Mouse (Mus musculus) heart, embryonic 11.5 days (tissue): ENCODE data around the gene Hist1h4k. TPM values are rescaled to one million over a fixed set of nuclear protein-coding genes. Genes with fewer than 3 reads are reported as not detected.
"Not testable (repeated sequence)": the region's sequence is repeated elsewhere in the genome, so short reads cannot be mapped to it uniquely, and the experiment has no call there.

Experiments
- ATAC-seq: fragments of 200-750 bp; cut with Nextera tagmentation; replicated peaks from 2 replicates; pipeline ENCODE4 v1.8.0; 2017; ENCODE audit warnings: moderate library complexity; ENCODE audit not compliant: insufficient number of reproducible peaks, low FRiP score, low TSS enrichment
- H3K27ac ChIP-seq: fragments of 300-500 bp; sonication (generic); 2 replicates; pipeline ENCODE4 v1.5.1; 2014; ENCODE audit warnings: mild to moderate bottlenecking, low read depth, low read length
- H3K27me3 ChIP-seq: fragments of 300-500 bp; sonication (generic); 2 replicates; pipeline ENCODE4 v1.6.1; 2014; ENCODE audit warnings: mild to moderate bottlenecking, low read length, mixed read lengths; ENCODE audit not compliant: control insufficient read depth, insufficient read depth
- H3K36me3 ChIP-seq: fragments of 300-500 bp; sonication (generic); 2 replicates; pipeline ENCODE4 v1.6.1; 2014; ENCODE audit warnings: mild to moderate bottlenecking, low read length, moderate library complexity, mixed read lengths; ENCODE audit not compliant: control insufficient read depth, insufficient read depth
- H3K4me1 ChIP-seq: fragments of 300-500 bp; sonication (generic); 2 replicates; pipeline ENCODE4 v1.6.1; 2014; ENCODE audit warnings: low read length; ENCODE audit not compliant: control insufficient read depth, insufficient read depth
- H3K4me2 ChIP-seq: fragments of 300-500 bp; sonication (generic); 2 replicates; pipeline ENCODE4 v1.6.1; 2014; ENCODE audit warnings: mild to moderate bottlenecking, moderate library complexity
- H3K4me3 ChIP-seq: fragments of 300-500 bp; sonication (generic); 2 replicates; pipeline ENCODE4 v1.5.1; 2014; ENCODE audit warnings: low read depth, low read length
- H3K9ac ChIP-seq: fragments of 300-500 bp; sonication (generic); 2 replicates; pipeline ENCODE4 v1.6.1; 2014; ENCODE audit warnings: mild to moderate bottlenecking, low read depth, low read length, moderate library complexity
- H3K9me3 ChIP-seq: fragments of 300-500 bp; sonication (generic); replicated peaks from 2 replicates; pipeline ENCODE4 v1.6.1; 2016; ENCODE audit warnings: low read length; ENCODE audit not compliant: control insufficient read depth
- WGBS: fragments of 180-500 bp; shearing (Covaris S2); extraction: QIAGEN DNeasy Blood & Tissue Kit; methylation state at CpG from one replicate; pipeline ENCODE4 v1.1.7; 2014; ENCODE audit not compliant: insufficient replicate concordance; 5-methylcytosine and 5-hydroxymethylcytosine counted together
- polyA plus RNA-seq: library from polyadenylated mRNA; unstranded; fragments of >200 nt; fragmentation: Nextera tagmentation; extraction: Ambion mirVana; gene quantifications from 2 replicates; pipeline ENCODE4 v1.2.1, GENCODE M21; 2014

The Hist1h4k gene
- polyA plus RNA-seq, result 3.0 TPM in 1 of 2 replicates, not detected in the other

DNA sequence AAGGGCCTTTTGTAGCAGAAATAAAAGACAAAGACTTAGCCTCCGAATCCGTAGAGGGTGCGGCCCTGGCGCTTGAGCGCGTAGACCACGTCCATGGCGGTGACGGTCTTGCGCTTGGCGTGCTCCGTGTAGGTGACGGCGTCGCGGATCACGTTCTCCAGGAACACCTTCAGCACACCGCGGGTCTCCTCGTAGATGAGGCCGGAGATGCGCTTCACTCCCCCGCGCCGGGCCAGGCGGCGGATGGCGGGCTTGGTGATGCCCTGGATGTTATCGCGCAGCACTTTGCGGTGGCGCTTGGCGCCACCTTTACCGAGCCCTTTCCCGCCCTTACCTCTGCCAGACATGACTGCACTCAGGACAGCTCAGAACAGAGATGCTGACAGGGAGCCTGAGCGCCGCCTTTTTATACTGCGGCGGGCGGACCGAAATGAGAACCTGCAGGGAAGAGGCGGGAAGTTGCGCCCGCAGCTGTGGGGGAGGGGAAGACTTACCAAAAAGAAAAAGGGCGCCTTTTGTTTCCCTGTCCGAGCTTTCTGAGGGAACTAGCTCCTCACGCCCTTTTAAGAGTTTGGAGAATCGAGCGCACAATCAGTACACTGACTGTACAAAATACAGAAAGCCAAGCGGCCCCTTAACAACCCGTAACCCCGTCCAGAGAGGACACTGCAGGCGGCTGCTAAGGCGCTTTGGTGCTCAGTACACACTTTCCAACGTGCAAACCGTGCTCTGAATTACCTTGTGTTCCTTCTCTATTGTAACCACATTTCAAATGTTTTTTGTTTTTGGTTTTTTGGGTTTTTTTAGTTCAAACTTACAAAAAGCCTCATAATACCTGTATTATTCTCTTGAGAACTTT is at the start of gene Hist1h4k:
Hist1h4k (minus strand) TSS at position 347 of the 859 bp plus-strand sequence.
- not testable (repeated sequence) for H3K9me3 ChIP-seq, H3K36me3 ChIP-seq, H3K27me3 ChIP-seq
- peak within 1 kb of the TSS; percentile 91 for H3K27ac ChIP-seq
- H3K4me1 ChIP-seq, result peaks cover 13% of the 10 kb centered on the region
- peak within 1 kb of the TSS; percentile 57 for H3K4me3 ChIP-seq
- ATAC-seq, result peak; percentile 85
- peak within 1 kb of the TSS; percentile 79 for H3K4me2 ChIP-seq
- under 1% methylated on average over 45 of the region's 56 CpGs for WGBS
- peak within 1 kb of the TSS; percentile 72 for H3K9ac ChIP-seq

DNA sequence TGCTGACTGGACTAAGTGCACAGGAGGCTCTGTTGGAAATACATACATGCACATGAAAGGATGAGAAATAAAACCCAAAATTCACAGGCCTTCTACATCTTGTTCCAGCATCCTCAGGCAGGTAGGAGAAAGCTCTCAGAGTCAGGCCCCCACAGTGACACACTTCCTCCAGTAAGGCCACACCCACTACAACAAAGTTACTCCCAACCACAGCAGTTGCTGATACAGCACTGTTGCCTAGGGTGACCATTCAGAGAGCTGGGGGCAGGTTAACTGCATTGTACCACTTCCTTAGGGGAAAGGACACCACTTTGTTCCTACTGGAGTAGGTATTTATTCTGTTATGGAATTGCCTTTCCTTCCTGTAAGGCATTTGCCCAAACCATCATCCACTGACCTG is 46.9 kb upstream of the Hist1h4k start:
- not testable (repeated sequence) for H3K9me3 ChIP-seq, H3K27me3 ChIP-seq, H3K4me3 ChIP-seq, ATAC-seq, H3K4me2 ChIP-seq, H3K27ac ChIP-seq, H3K36me3 ChIP-seq, H3K4me1 ChIP-seq, H3K9ac ChIP-seq

DNA sequence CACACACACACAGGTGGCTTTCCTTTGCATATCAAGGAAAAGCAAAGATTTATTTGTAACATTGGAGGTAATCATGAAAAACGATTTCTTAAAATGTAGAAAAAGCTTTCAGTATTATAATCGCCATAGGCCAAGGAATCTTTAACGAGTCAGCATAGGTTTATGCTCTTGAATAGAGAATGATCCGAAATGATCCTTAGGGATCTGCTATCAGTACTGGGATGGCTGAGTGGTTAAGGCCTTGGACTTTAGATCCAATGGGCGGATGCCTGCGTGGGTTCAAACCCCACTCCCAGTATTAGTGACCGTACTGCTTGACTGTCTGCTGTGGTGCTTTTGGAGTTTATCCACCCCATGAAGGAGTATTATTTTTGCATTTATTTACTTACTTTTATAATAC is 45.3 kb upstream of the Hist1h4k start:
- Histone ChIP-seq H3K4me1 (peaks cover 3% of the 10 kb centered on the region; the same call in 1 of the 2 replicates), H3K9ac (no peak overlapping the region), H3K4me2 (no peak overlapping the region), H3K27ac (no peak overlapping the region), H3K27me3 (no peaks in the 10 kb centered on the region), H3K9me3 (no peaks in the 10 kb centered on the region), H3K36me3 (no peaks in the 10 kb centered on the region), H3K4me3 (no peak overlapping the region)
- 88% methylated on average over 7 of the region's 7 CpGs for WGBS
- no peak for ATAC-seq

DNA sequence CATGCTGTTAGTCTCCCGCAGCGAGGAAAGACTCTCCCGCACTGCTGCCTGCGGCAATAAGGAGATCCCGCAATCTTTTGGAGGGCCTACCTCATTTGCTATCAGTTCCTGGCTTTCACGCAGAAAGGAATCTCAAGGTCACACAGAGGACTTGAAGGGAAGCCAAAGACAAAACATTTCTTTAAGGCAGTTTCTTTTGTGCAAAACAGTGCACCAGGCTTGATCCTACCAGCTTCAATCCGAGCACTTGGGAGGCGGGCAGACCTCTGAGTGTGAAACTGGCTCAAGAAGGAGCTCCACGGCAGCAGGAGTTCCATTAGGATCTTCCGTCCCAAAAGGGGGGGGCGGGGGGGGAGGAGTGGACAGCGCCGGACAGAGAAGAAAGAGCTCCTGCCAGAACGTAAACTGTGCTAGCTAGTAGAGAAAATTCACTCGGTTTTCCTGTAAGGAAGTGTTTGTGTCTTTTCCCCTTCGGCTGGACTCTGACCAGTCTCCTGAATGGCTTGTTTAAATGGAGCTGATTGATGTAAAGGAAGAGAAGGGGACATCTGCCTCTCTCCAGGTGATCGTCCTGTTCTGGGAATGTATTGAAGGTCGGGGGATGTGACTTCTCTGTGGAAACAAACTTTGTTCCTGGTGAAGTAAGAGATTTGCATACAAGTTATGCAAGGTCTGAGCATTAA is 40.4 kb upstream of the Hist1h4k start:
- no peaks in the 10 kb centered on the region for H3K36me3 ChIP-seq
- 0 out of 2 replicates have a peak overlapping the region, but pooled peaks have one; percentile 35 for H3K27ac ChIP-seq
- no peak for ATAC-seq
- H3K27me3 ChIP-seq, result no peaks in the 10 kb centered on the region
- H3K4me3 ChIP-seq, result peak overlapping the region; percentile 33
- peaks cover 5% of the 10 kb centered on the region; the same call in 1 of the 2 replicates for H3K4me1 ChIP-seq
- H3K4me2 ChIP-seq, result peak overlapping the region; percentile 68
- 6% methylated on average over 18 of the region's 18 CpGs for WGBS
- peak overlapping the region; percentile 69 for H3K9ac ChIP-seq
- H3K9me3 ChIP-seq, result no peaks in the 10 kb centered on the region

DNA sequence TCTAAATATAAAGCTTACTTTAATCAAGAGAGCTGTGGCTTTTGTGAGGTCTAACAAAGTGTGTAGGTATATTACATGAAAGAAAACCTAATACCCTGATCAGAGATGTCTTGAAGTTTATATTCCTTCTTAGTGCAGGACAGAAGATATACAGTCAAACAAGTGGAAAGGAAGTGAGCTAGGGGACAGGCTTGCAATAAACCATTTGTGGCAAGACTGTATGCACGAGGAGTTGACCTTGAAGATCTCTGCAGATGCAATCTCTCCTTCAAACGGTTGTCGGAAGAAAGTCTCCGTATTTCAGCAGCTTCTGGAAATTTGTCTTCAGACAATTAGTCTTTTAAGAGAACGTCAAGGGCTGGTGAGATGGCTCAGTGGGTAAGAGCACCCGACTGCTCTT is 39.6 kb upstream of the Hist1h4k start:
- H3K4me3 ChIP-seq, result no peak overlapping the region
- no peaks in the 10 kb centered on the region for H3K27me3 ChIP-seq
- no peak for ATAC-seq
- no peak overlapping the region for H3K9ac ChIP-seq
- no peak overlapping the region for H3K27ac ChIP-seq
- H3K9me3 ChIP-seq, result no peaks in the 10 kb centered on the region
- no peak overlapping the region for H3K4me2 ChIP-seq
- peaks cover 5% of the 10 kb centered on the region; the same call in 1 of the 2 replicates for H3K4me1 ChIP-seq
- H3K36me3 ChIP-seq, result no peaks in the 10 kb centered on the region
- WGBS, result 56% methylated on average over 6 of the region's 6 CpGs

DNA sequence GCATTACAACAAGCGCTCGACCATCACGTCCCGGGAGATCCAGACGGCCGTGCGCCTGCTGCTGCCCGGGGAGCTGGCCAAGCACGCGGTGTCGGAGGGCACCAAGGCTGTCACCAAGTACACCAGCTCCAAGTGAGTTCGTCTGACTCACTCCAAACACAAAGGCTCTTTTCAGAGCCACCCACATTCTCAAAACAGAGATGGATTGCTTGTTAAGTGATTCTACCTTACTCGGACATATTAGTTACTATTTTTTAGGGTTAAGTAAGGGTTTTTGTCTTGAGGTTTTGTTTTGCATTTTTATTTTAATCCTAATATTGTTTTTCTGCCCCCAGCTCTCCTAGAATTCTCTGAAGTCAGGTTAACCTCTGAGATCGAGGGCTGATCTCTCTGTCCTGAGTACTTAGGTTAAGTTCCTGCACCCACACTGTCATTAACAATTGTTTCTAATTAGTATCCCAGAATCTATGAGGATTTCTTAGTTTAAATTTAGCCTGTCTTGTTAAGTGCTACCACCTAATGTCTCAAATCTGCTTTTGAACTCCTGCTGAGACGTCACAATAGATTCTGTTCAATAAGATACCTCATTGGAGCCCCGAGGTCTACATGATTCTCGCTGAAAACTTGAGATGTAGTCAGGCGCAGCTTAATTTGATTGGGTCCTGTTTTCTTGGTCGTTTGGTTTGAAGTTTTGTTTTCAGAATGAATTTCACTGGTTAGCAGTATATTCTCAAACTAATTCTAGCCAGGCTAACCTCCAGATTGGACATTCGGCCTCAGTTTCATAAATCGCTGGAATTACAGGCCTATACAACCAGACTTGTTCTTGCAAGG is 37.7 kb upstream of the Hist1h4k start:
- H3K4me2 ChIP-seq, result peak overlapping the region; percentile 60
- peak overlapping the region; percentile 54; the same call in 1 of the 2 replicates for H3K9ac ChIP-seq
- peak overlapping the region; percentile 79 for H3K27ac ChIP-seq
- WGBS, result 29% methylated on average over 13 of the region's 21 CpGs
- peak overlapping the region; percentile 27 for H3K4me3 ChIP-seq
- no peaks in the 10 kb centered on the region for H3K36me3 ChIP-seq
- peaks cover 12% of the 10 kb centered on the region for H3K4me1 ChIP-seq
- H3K27me3 ChIP-seq, result no peaks in the 10 kb centered on the region
- H3K9me3 ChIP-seq, result no peaks in the 10 kb centered on the region
- ATAC-seq, result 0 out of 2 replicates have a peak, but pooled peaks have one; percentile 1

DNA sequence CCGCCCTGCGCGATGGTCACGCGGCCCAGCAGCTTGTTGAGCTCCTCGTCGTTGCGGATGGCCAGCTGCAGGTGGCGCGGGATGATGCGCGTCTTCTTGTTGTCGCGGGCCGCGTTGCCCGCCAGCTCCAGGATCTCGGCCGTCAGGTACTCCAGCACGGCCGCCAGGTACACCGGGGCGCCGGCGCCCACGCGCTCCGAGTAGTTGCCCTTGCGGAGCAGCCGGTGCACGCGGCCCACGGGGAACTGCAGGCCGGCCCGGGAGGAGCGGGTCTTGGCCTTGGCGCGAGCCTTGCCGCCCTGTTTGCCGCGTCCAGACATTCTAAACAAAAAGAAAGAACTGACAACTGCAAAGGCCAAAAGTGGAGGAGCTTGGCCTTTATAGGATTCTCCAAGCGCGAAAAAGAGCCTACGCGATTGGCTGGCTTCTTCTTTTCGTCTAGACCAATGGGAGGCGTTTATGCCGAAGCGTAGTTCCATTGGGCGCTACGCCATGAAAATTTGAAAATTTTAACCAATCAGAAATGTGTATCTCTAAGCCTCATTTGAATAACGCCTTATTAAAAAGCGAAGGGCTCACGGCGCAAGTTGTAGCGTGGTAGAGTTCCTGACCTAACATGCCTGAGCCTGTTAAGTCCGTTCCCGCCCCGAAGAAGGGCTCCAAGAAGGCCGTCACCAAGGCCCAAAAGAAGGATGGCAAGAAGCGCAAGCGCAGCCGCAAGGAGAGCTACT is 36.8 kb upstream of the Hist1h4k start, which contains the start of the genes Hist1h2an and Hist1h2bp:
Hist1h2an (minus strand) TSS at position 320 of the 731 bp plus-strand sequence.
Hist1h2bp (plus strand) TSS at position 563 of the 731 bp plus-strand sequence.
- Histone ChIP-seq H3K9ac (peak within 1 kb of the TSS; percentile 69; the same call in 1 of the 2 replicates), H3K4me3 (peak within 1 kb of the TSS; percentile 39), H3K4me1 (peaks cover 16% of the 10 kb centered on the region), H3K4me2 (peak within 1 kb of the TSS; percentile 61), H3K27ac (peak within 1 kb of the TSS; percentile 84)
- not testable (repeated sequence) for H3K9me3 ChIP-seq, H3K27me3 ChIP-seq, H3K36me3 ChIP-seq
- WGBS, result under 1% methylated on average over 38 of the region's 63 CpGs
- peak; percentile 95 for ATAC-seq
